Mouse (Mus musculus) c-Kit-negative CD71-positive TER-119-positive erythroid progenitor cells, embryonic 14.5 days (primary cell): Measurements from ENCODE around the gene Mcrs1.
"Not testable (repeated sequence)": the region's sequence is repeated elsewhere in the genome, so short reads cannot be mapped to it uniquely, and the experiment has no call there.

Source experiments
- DNase-seq: peaks from one replicate; pipeline ENCODE4 v3.0.0-alpha.2; 2013; ENCODE audit warnings: low read depth, low spot score

Gene Mcrs1

GRCm38 (mm10) chr15:99251626-99252380, at the start of gene Mcrs1:
Gene Mcrs1 (minus strand): TSS chr15:99251961.
- peak; percentile 96 for DNase-seq

GRCm38 (mm10) chr15:99296213-99296612, 44.5 kb upstream of the Mcrs1 start:
- DNase-seq = no peak

- no peak for DNase-seq
Observed at GRCm38 (mm10) chr15:99295484-99295981, 43.8 kb upstream of the Mcrs1 start, which contains the start of gene Fam186b. Gene Fam186b (minus strand): TSS chr15:99295888.

- DNase-seq = peak; percentile 51
Observed at GRCm38 (mm10) chr15:99294813-99295374, 43.1 kb upstream of the Mcrs1 start, which contains the start of gene Prpf40b. Gene Prpf40b (plus strand): TSS chr15:99295087.

GRCm38 (mm10) chr15:99294287-99294686, 42.5 kb upstream of the Mcrs1 start:
- no peak for DNase-seq

GRCm38 (mm10) chr15:99290586-99290985, 38.8 kb upstream of the Mcrs1 start:
- no peak for DNase-seq

GRCm38 (mm10) chr15:99285189-99285535, 33.4 kb upstream of the Mcrs1 start:
- DNase-seq = no peak

GRCm38 (mm10) chr15:99284527-99285188, 32.9 kb upstream of the Mcrs1 start:
- no peak for DNase-seq

- DNase-seq = no peak
Observed at GRCm38 (mm10) chr15:99283456-99283855, 31.7 kb upstream of the Mcrs1 start.

- DNase-seq = no peak
Observed at GRCm38 (mm10) chr15:99278271-99278670, 26.5 kb upstream of the Mcrs1 start.

GRCm38 (mm10) chr15:99276095-99276494, 24.3 kb upstream of the Mcrs1 start:
- DNase-seq = no peak

- DNase-seq = peak; percentile 37
Observed at GRCm38 (mm10) chr15:99265679-99266078, 13.9 kb upstream of the Mcrs1 start.

- DNase-seq = no peak
Observed at GRCm38 (mm10) chr15:99264363-99264762, 12.6 kb upstream of the Mcrs1 start.

- no peak for DNase-seq
Observed at GRCm38 (mm10) chr15:99262702-99263101, 10.9 kb upstream of the Mcrs1 start.

GRCm38 (mm10) chr15:99259730-99260252, 8.0 kb upstream of the Mcrs1 start:
- no peak for DNase-seq

GRCm38 (mm10) chr15:99259167-99259729, 7.5 kb upstream of the Mcrs1 start:
- DNase-seq = no peak

GRCm38 (mm10) chr15:99255241-99255749, 3.5 kb upstream of the Mcrs1 start:
- DNase-seq = no peak

- DNase-seq = no peak
Observed at GRCm38 (mm10) chr15:99254477-99255005, 2.8 kb upstream of the Mcrs1 start.

- DNase-seq = no peak
Observed at GRCm38 (mm10) chr15:99253772-99254171, 2.0 kb upstream of the Mcrs1 start.

- not testable (repeated sequence) for DNase-seq
Observed at GRCm38 (mm10) chr15:99253175-99253479, 1.4 kb upstream of the Mcrs1 start.

- peak; percentile 24 for DNase-seq
Observed at GRCm38 (mm10) chr15:99252381-99253174, 817 bp upstream of the Mcrs1 start.
